Mouse (Mus musculus): ENCODE data around the gene Rnf114.

DNA sequence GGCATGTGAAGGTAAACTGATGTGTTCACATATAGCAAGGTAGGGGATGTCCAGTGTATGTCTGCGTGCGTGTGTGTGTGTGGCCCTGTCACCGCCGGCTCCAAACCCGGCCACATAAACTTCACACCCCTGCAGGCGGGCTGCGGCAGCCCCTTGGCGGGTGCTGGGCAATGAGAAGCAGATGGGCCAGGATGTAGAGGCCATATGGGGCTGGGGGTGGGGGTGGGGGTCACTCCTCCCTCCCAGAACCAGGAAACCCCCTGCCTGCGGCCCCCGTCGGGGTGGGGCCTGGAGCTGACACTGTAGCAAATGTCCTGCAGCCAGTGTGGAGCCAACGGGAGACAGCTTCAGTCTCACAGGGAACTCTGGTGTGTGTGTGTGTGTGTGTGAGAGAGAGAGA is 71.3 kb downstream of the Rnf114 start:
- TF ChIP-seq CTCF (IDR thresholded peaks at IDR 0.05; ENCODE audit: extremely low read depth, insufficient read length, insufficient replicate concordance, low read depth, low read length) (no peak), POLR2A (IDR thresholded peaks at IDR 0.05; ENCODE audit: low read depth, low read length) (no peak)
